Mouse (Mus musculus) liver, embryonic 14 days (tissue): ENCODE data around the gene Gm20852. TPM values are rescaled to one million over a fixed set of nuclear protein-coding genes. Genes with fewer than 3 reads are reported as not detected.

Experiments used
- polyA plus RNA-seq: library from polyadenylated mRNA; depleted of rRNA; stranded (reverse); fragments of >200 nt; gene quantifications from 2 replicates; pipeline ENCODE4 v1.2.3, GENCODE M21; 2012; rRNA removed

Gene Gm20852
- not detected in 2 replicates for polyA plus RNA-seq

DNA sequence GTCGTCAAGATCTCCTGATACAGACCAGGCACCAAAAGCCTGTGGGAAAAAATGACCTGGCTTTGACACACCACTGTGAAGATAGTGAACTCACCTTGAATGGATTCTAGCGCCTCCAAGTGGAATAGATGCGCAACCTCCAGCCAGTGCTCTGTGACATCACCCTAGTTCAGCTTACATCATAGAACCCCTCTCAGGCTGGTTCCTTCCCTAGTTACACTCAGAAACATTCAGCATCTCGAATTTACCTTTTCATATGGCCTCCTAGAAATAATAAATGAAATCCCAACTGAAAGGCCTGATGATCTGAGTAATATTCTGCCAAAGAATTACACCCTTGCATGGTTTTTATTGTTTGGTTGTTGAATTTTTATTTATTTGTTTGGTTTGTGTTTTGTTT, at the start of gene Gm20852:
Gm20852 (minus strand) TSS at position 101 of the 400 bp plus-strand sequence.

